Mouse (Mus musculus): Measurements from ENCODE around the gene Sfn. TPM values are rescaled to one million over a fixed set of nuclear protein-coding genes. Genes with fewer than 3 reads are reported as not detected.

Sfn gene
- polyA plus RNA-seq, 1 experiment from 2014 or later: 18.6 TPM

- ATAC-seq (ENCODE audit: insufficient read depth, low FRiP score, low TSS enrichment): peak; percentile 35
Measured at GRCm38 (mm10) chr4:133632483-133633327, 30.7 kb upstream of the Sfn start.

GRCm38 (mm10) chr4:133631769-133632411 lies 29.9 kb upstream of the Sfn start:
- Histone ChIP-seq H3K9ac (ENCODE audit: low read length) (peak overlapping the region; percentile 93), H3K4me3 (ENCODE audit: low read depth, low read length) (peak overlapping the region; percentile 92), H3K9me3 (ENCODE audit: control insufficient read depth, low read length) (no peaks in the 10 kb centered on the region), H3K27ac (ENCODE audit: low read depth, low read length) (no peak overlapping the region), H3K36me3 (ENCODE audit: control insufficient read depth, insufficient read depth, low read length) (no peaks in the 10 kb centered on the region), H3K4me2 (ENCODE audit: low read depth) (peak overlapping the region; percentile 65), H3K27me3 (ENCODE audit: control insufficient read depth, insufficient read depth, low read length) (no peaks in the 10 kb centered on the region), H3K4me1 (ENCODE audit: control insufficient read depth, insufficient read depth, low read length) (peaks cover 10% of the 10 kb centered on the region)
- 47% methylated on average over 9 of the region's 9 CpGs for WGBS
- ATAC-seq (ENCODE audit: insufficient read depth, low FRiP score, low TSS enrichment) (no peak), DNase-seq (ENCODE audit: low spot score) (no peak)

More at GRCm38 (mm10) chr4:133632483-133633327, 30.7 kb upstream of the Sfn start:
- Histone ChIP-seq H3K4me1 (ENCODE audit: control insufficient read depth, insufficient read depth, low read length) (peaks cover 10% of the 10 kb centered on the region), H3K27ac (ENCODE audit: low read depth, low read length) (0 out of 2 replicates have a peak overlapping the region, but pooled peaks have one; percentile 60), H3K9me3 (ENCODE audit: control insufficient read depth, low read length) (no peaks in the 10 kb centered on the region), H3K4me2 (ENCODE audit: low read depth) (peak overlapping the region; percentile 65), H3K4me3 (ENCODE audit: low read depth, low read length) (peak overlapping the region; percentile 92), H3K9ac (ENCODE audit: low read length) (peak overlapping the region; percentile 93), H3K27me3 (ENCODE audit: control insufficient read depth, insufficient read depth, low read length) (no peaks in the 10 kb centered on the region), H3K36me3 (ENCODE audit: control insufficient read depth, insufficient read depth, low read length) (no peaks in the 10 kb centered on the region)
- DNase-seq (ENCODE audit: low spot score): peak; percentile 65
- WGBS: 2% methylated on average over 49 of the region's 69 CpGs

GRCm38 (mm10) chr4:133631071-133631768 lies 29.3 kb upstream of the Sfn start:
- Histone ChIP-seq H3K27me3 (ENCODE audit: control insufficient read depth, insufficient read depth, low read length) (no peaks in the 10 kb centered on the region), H3K4me3 (ENCODE audit: low read depth, low read length) (no peak overlapping the region), H3K9me3 (ENCODE audit: control insufficient read depth, low read length) (no peaks in the 10 kb centered on the region), H3K36me3 (ENCODE audit: control insufficient read depth, insufficient read depth, low read length) (no peaks in the 10 kb centered on the region), H3K4me1 (ENCODE audit: control insufficient read depth, insufficient read depth, low read length) (peaks cover 10% of the 10 kb centered on the region), H3K9ac (ENCODE audit: low read length) (no peak overlapping the region), H3K27ac (ENCODE audit: low read depth, low read length) (no peak overlapping the region), H3K4me2 (ENCODE audit: low read depth) (peak overlapping the region; percentile 65; the same call in 1 of the 2 replicates)
- DNase-seq (ENCODE audit: low spot score) (no peak), ATAC-seq (ENCODE audit: insufficient read depth, low FRiP score, low TSS enrichment) (no peak)
- WGBS: 86% methylated on average over 14 of the region's 14 CpGs

GRCm38 (mm10) chr4:133630326-133630920 lies 28.5 kb upstream of the Sfn start:
- Histone ChIP-seq H3K9me3 (ENCODE audit: control insufficient read depth, low read length) (no peaks in the 10 kb centered on the region), H3K4me3 (ENCODE audit: low read depth, low read length) (no peak overlapping the region), H3K27me3 (ENCODE audit: control insufficient read depth, insufficient read depth, low read length) (no peaks in the 10 kb centered on the region), H3K27ac (ENCODE audit: low read depth, low read length) (no peak overlapping the region), H3K4me2 (ENCODE audit: low read depth) (no peak overlapping the region), H3K36me3 (ENCODE audit: control insufficient read depth, insufficient read depth, low read length) (no peaks in the 10 kb centered on the region; the same call in 1 of the 2 replicates), H3K9ac (ENCODE audit: low read length) (no peak overlapping the region), H3K4me1 (ENCODE audit: control insufficient read depth, insufficient read depth, low read length) (peaks cover 12% of the 10 kb centered on the region)
- DNase-seq (ENCODE audit: low spot score) (no peak), ATAC-seq (ENCODE audit: insufficient read depth, low FRiP score, low TSS enrichment) (no peak)
- 92% methylated on average over 8 of the region's 8 CpGs for WGBS

GRCm38 (mm10) chr4:133629191-133629590 lies 27.2 kb upstream of the Sfn start:
- Histone ChIP-seq H3K27me3 (ENCODE audit: control insufficient read depth, insufficient read depth, low read length) (no peaks in the 10 kb centered on the region), H3K9me3 (ENCODE audit: control insufficient read depth, low read length) (no peaks in the 10 kb centered on the region), H3K36me3 (ENCODE audit: control insufficient read depth, insufficient read depth, low read length) (no peaks in the 10 kb centered on the region; the same call in 1 of the 2 replicates), H3K9ac (ENCODE audit: low read length) (no peak overlapping the region), H3K4me1 (ENCODE audit: control insufficient read depth, insufficient read depth, low read length) (peaks cover 12% of the 10 kb centered on the region), H3K27ac (ENCODE audit: low read depth, low read length) (no peak overlapping the region), H3K4me2 (ENCODE audit: low read depth) (no peak overlapping the region), H3K4me3 (ENCODE audit: low read depth, low read length) (no peak overlapping the region)
- 90% methylated on average over 7 of the region's 7 CpGs for WGBS
- DNase-seq (ENCODE audit: low spot score) (no peak), ATAC-seq (ENCODE audit: insufficient read depth, low FRiP score, low TSS enrichment) (no peak)

GRCm38 (mm10) chr4:133628517-133628916 lies 26.5 kb upstream of the Sfn start:
- Histone ChIP-seq H3K4me3 (ENCODE audit: low read depth, low read length) (no peak overlapping the region), H3K27me3 (ENCODE audit: control insufficient read depth, insufficient read depth, low read length) (no peaks in the 10 kb centered on the region), H3K4me2 (ENCODE audit: low read depth) (no peak overlapping the region), H3K9ac (ENCODE audit: low read length) (no peak overlapping the region), H3K4me1 (ENCODE audit: control insufficient read depth, insufficient read depth, low read length) (peaks cover 12% of the 10 kb centered on the region), H3K27ac (ENCODE audit: low read depth, low read length) (no peak overlapping the region), H3K9me3 (ENCODE audit: control insufficient read depth, low read length) (no peaks in the 10 kb centered on the region), H3K36me3 (ENCODE audit: control insufficient read depth, insufficient read depth, low read length) (no peaks in the 10 kb centered on the region; the same call in none of the 2 replicates)
- WGBS: 82% methylated on average over 2 of the region's 2 CpGs
- no peak for ATAC-seq (ENCODE audit: insufficient read depth, low FRiP score, low TSS enrichment)
- no peak for DNase-seq (ENCODE audit: low spot score)

GRCm38 (mm10) chr4:133627039-133627438 lies 25.1 kb upstream of the Sfn start:
- DNase-seq (ENCODE audit: low spot score): no peak
- no peak overlapping the region for H3K4me2 ChIP-seq (ENCODE audit: low read depth)
- peaks cover 6% of the 10 kb centered on the region for H3K4me1 ChIP-seq (ENCODE audit: control insufficient read depth, insufficient read depth, low read length)
- WGBS: 89% methylated on average over 14 of the region's 14 CpGs
- no peak for ATAC-seq (ENCODE audit: insufficient read depth, low FRiP score, low TSS enrichment)
- no peak overlapping the region for H3K9ac ChIP-seq (ENCODE audit: low read length)
- H3K36me3 ChIP-seq (ENCODE audit: control insufficient read depth, insufficient read depth, low read length): no peaks in the 10 kb centered on the region; the same call in none of the 2 replicates
- H3K27me3 ChIP-seq (ENCODE audit: control insufficient read depth, insufficient read depth, low read length): no peaks in the 10 kb centered on the region
- H3K27ac ChIP-seq (ENCODE audit: low read depth, low read length): no peak overlapping the region
- no peaks in the 10 kb centered on the region for H3K9me3 ChIP-seq (ENCODE audit: control insufficient read depth, low read length)
- H3K4me3 ChIP-seq (ENCODE audit: low read depth, low read length): no peak overlapping the region

GRCm38 (mm10) chr4:133626621-133627020 lies 24.7 kb upstream of the Sfn start:
- 87% methylated on average over 9 of the region's 9 CpGs for WGBS
- no peak overlapping the region for H3K4me2 ChIP-seq (ENCODE audit: low read depth)
- peaks cover 3% of the 10 kb centered on the region; the same call in 1 of the 2 replicates for H3K4me1 ChIP-seq (ENCODE audit: control insufficient read depth, insufficient read depth, low read length)
- H3K9ac ChIP-seq (ENCODE audit: low read length): no peak overlapping the region
- no peaks in the 10 kb centered on the region for H3K27me3 ChIP-seq (ENCODE audit: control insufficient read depth, insufficient read depth, low read length)
- no peak overlapping the region for H3K27ac ChIP-seq (ENCODE audit: low read depth, low read length)
- H3K4me3 ChIP-seq (ENCODE audit: low read depth, low read length): no peak overlapping the region
- H3K9me3 ChIP-seq (ENCODE audit: control insufficient read depth, low read length): no peaks in the 10 kb centered on the region
- ATAC-seq (ENCODE audit: insufficient read depth, low FRiP score, low TSS enrichment): no peak
- H3K36me3 ChIP-seq (ENCODE audit: control insufficient read depth, insufficient read depth, low read length): no peaks in the 10 kb centered on the region; the same call in none of the 2 replicates
- DNase-seq (ENCODE audit: low spot score): no peak

Data from neural tube, embryonic 11.5 days (tissue).